Mouse (Mus musculus): Measurements from ENCODE around the gene 2700097O09Rik.

DNA sequence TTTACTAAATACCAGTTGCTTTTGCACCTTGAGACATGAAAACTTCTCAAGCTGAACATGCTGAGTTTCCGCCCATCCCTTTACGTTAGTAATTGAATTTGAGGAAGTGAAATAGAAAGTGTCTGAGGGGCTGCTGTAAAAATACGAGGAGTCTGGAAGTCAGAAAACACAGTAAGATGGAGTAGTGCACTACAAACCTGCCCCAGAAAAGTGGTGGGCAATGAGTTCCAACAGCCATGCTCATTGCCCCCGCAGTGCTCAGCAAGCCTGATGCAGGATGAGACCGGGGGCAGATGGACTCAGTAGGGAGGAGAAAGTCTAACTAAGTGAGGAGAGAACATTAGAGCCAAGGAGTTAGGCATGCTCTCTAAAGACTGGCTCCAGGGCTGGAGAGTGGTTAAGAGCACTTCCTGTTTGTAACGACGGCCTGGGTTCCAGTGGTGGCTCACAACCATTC lies 60.5 kb downstream of the 2700097O09Rik start:
- TF ChIP-seq POLR2A (IDR thresholded peaks at IDR 0.05; ENCODE audit: extremely low read depth, insufficient read depth, low read length) (no peak), CTCF (IDR thresholded peaks at IDR 0.05; ENCODE audit: extremely low read depth, insufficient read depth, low read length) (no peak)

All from cortical plate, adult 2 months (tissue).